Mouse (Mus musculus): Measurements from ENCODE around the gene Ubb. TPM values are rescaled to one million over a fixed set of nuclear protein-coding genes. Genes with fewer than 3 reads are reported as not detected.

The Ubb gene
- polyA plus RNA-seq, 1 experiment from 2014 or later = 2,677 TPM

DNA sequence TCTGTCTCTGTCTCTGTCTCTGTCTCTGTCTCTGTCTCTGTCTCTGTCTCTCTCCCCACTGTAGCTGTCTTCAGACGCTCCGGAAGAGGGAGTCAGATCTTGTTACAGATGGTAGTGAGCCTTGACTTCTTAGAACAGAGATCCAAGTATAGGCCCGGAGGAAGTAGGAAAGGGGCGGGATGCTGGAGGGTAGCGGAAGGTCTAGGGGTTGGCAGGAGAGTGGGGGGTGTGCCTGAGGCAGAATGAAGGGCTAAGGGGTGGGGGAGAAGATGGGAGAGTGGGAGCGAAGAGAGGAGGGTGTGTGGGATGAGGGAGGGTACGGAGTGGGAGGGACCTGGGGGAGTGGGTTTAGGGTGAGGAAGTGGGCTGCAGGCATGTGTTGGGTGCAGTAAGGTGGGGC is 14.8 kb downstream of the Ubb start:
- H3K9me3 ChIP-seq (replicated peaks; ENCODE audit: control insufficient read depth, low read length) = no peaks in the 10 kb centered on the region
- no peaks in the 10 kb centered on the region for H3K27me3 ChIP-seq (ENCODE audit: control insufficient read depth, insufficient read depth, low read length)
- no peak for ATAC-seq (replicated peaks; ENCODE audit: insufficient number of reproducible peaks, low FRiP score, low TSS enrichment)
- no peak overlapping the region for H3K9ac ChIP-seq (ENCODE audit: low read depth, low read length)
- H3K36me3 ChIP-seq (ENCODE audit: control insufficient read depth, insufficient read depth, low read length) = no peaks in the 10 kb centered on the region
- no peak overlapping the region for H3K4me3 ChIP-seq (ENCODE audit: low read depth, low read length)
- no peak overlapping the region for H3K27ac ChIP-seq (ENCODE audit: low read depth, low read length)
- no peaks in the 10 kb centered on the region for H3K4me1 ChIP-seq (ENCODE audit: control insufficient read depth, insufficient read depth, low read length)
- 49% methylated on average over 7 of the region's 7 CpGs for WGBS (ENCODE audit: insufficient replicate concordance)
- no peak overlapping the region for H3K4me2 ChIP-seq

GRCm38 (mm10) chr11:62566211-62566610 is 15.2 kb downstream of the Ubb start:
- no peak overlapping the region for H3K27ac ChIP-seq (ENCODE audit: low read depth, low read length)
- H3K36me3 ChIP-seq (ENCODE audit: control insufficient read depth, insufficient read depth, low read length) = no peaks in the 10 kb centered on the region
- no peaks in the 10 kb centered on the region for H3K27me3 ChIP-seq (ENCODE audit: control insufficient read depth, insufficient read depth, low read length)
- 35% methylated on average over 1 of the region's 1 CpGs for WGBS (ENCODE audit: insufficient replicate concordance)
- no peaks in the 10 kb centered on the region for H3K9me3 ChIP-seq (replicated peaks; ENCODE audit: control insufficient read depth, low read length)
- no peak for ATAC-seq (replicated peaks; ENCODE audit: insufficient number of reproducible peaks, low FRiP score, low TSS enrichment)
- H3K4me2 ChIP-seq = no peak overlapping the region
- H3K4me1 ChIP-seq (ENCODE audit: control insufficient read depth, insufficient read depth, low read length) = no peaks in the 10 kb centered on the region
- H3K9ac ChIP-seq (ENCODE audit: low read depth, low read length) = no peak overlapping the region
- no peak overlapping the region for H3K4me3 ChIP-seq (ENCODE audit: low read depth, low read length)

- no peak overlapping the region for H3K27ac ChIP-seq (ENCODE audit: low read depth, low read length)
- H3K4me2 ChIP-seq = no peak overlapping the region
- no peaks in the 10 kb centered on the region for H3K9me3 ChIP-seq (replicated peaks; ENCODE audit: control insufficient read depth, low read length)
- no peaks in the 10 kb centered on the region for H3K4me1 ChIP-seq (ENCODE audit: control insufficient read depth, insufficient read depth, low read length)
- no peaks in the 10 kb centered on the region for H3K36me3 ChIP-seq (ENCODE audit: control insufficient read depth, insufficient read depth, low read length)
- no peak overlapping the region for H3K9ac ChIP-seq (ENCODE audit: low read depth, low read length)
- ATAC-seq (replicated peaks; ENCODE audit: insufficient number of reproducible peaks, low FRiP score, low TSS enrichment) = no peak
- no peak overlapping the region for H3K4me3 ChIP-seq (ENCODE audit: low read depth, low read length)
- H3K27me3 ChIP-seq (ENCODE audit: control insufficient read depth, insufficient read depth, low read length) = no peaks in the 10 kb centered on the region
- 75% methylated on average over 3 of the region's 3 CpGs for WGBS (ENCODE audit: insufficient replicate concordance)
Observed at GRCm38 (mm10) chr11:62568300-62568699, 17.3 kb downstream of the Ubb start.

GRCm38 (mm10) chr11:62573959-62574702 is 23.2 kb downstream of the Ubb start, which contains the start of gene Trpv2:
Gene Trpv2 (plus strand): TSS chr11:62574486.
- peak within 1 kb of the TSS; percentile 63 for H3K4me3 ChIP-seq (ENCODE audit: low read depth, low read length)
- no peaks in the 10 kb centered on the region for H3K36me3 ChIP-seq (ENCODE audit: control insufficient read depth, insufficient read depth, low read length)
- no peaks in the 10 kb centered on the region for H3K9me3 ChIP-seq (replicated peaks; ENCODE audit: control insufficient read depth, low read length)
- no peak within 1 kb of the TSS for H3K9ac ChIP-seq (ENCODE audit: low read depth, low read length)
- no peak within 1 kb of the TSS for H3K27ac ChIP-seq (ENCODE audit: low read depth, low read length)
- no peak for ATAC-seq (replicated peaks; ENCODE audit: insufficient number of reproducible peaks, low FRiP score, low TSS enrichment)
- H3K27me3 ChIP-seq (ENCODE audit: control insufficient read depth, insufficient read depth, low read length) = 0 out of 2 replicates have a peak, but pooled peaks cover 3% of the 10 kb centered on the region
- WGBS (ENCODE audit: insufficient replicate concordance) = 67% methylated on average over 6 of the region's 6 CpGs
- peak within 1 kb of the TSS; percentile 99 for H3K4me2 ChIP-seq
- peaks cover 8% of the 10 kb centered on the region; the same call in 1 of the 2 replicates for H3K4me1 ChIP-seq (ENCODE audit: control insufficient read depth, insufficient read depth, low read length)

GRCm38 (mm10) chr11:62574703-62575085 is 23.7 kb downstream of the Ubb start:
- H3K4me2 ChIP-seq = no peak overlapping the region
- no peaks in the 10 kb centered on the region for H3K36me3 ChIP-seq (ENCODE audit: control insufficient read depth, insufficient read depth, low read length)
- ATAC-seq (replicated peaks; ENCODE audit: insufficient number of reproducible peaks, low FRiP score, low TSS enrichment) = no peak
- H3K4me1 ChIP-seq (ENCODE audit: control insufficient read depth, insufficient read depth, low read length) = peaks cover 8% of the 10 kb centered on the region; the same call in 1 of the 2 replicates
- no peaks in the 10 kb centered on the region for H3K9me3 ChIP-seq (replicated peaks; ENCODE audit: control insufficient read depth, low read length)
- WGBS (ENCODE audit: insufficient replicate concordance) = 82% methylated on average over 4 of the region's 4 CpGs
- H3K27me3 ChIP-seq (ENCODE audit: control insufficient read depth, insufficient read depth, low read length) = 0 out of 2 replicates have a peak, but pooled peaks cover 3% of the 10 kb centered on the region
- H3K9ac ChIP-seq (ENCODE audit: low read depth, low read length) = no peak overlapping the region
- no peak overlapping the region for H3K4me3 ChIP-seq (ENCODE audit: low read depth, low read length)
- no peak overlapping the region for H3K27ac ChIP-seq (ENCODE audit: low read depth, low read length)

- peak overlapping the region; percentile 68; the same call in 1 of the 2 replicates for H3K9ac ChIP-seq (ENCODE audit: low read depth, low read length)
- H3K27ac ChIP-seq (ENCODE audit: low read depth, low read length) = no peak overlapping the region
- no peaks in the 10 kb centered on the region for H3K36me3 ChIP-seq (ENCODE audit: control insufficient read depth, insufficient read depth, low read length)
- peak overlapping the region; percentile 99 for H3K4me2 ChIP-seq
- H3K9me3 ChIP-seq (replicated peaks; ENCODE audit: control insufficient read depth, low read length) = no peaks in the 10 kb centered on the region
- peaks cover 8% of the 10 kb centered on the region; the same call in 1 of the 2 replicates for H3K4me1 ChIP-seq (ENCODE audit: control insufficient read depth, insufficient read depth, low read length)
- 2% methylated on average over 9 of the region's 9 CpGs for WGBS (ENCODE audit: insufficient replicate concordance)
- H3K27me3 ChIP-seq (ENCODE audit: control insufficient read depth, insufficient read depth, low read length) = 0 out of 2 replicates have a peak, but pooled peaks cover 3% of the 10 kb centered on the region
- H3K4me3 ChIP-seq (ENCODE audit: low read depth, low read length) = peak overlapping the region; percentile 63
- 0 out of 2 replicates have a peak, but pooled peaks have one; percentile 35 for ATAC-seq (replicated peaks; ENCODE audit: insufficient number of reproducible peaks, low FRiP score, low TSS enrichment)
Observed at GRCm38 (mm10) chr11:62575297-62575658, 24.3 kb downstream of the Ubb start.

GRCm38 (mm10) chr11:62575659-62576438 is 24.9 kb downstream of the Ubb start:
- Histone ChIP-seq H3K4me3 (ENCODE audit: low read depth, low read length) (peak overlapping the region; percentile 63), H3K4me1 (ENCODE audit: control insufficient read depth, insufficient read depth, low read length) (peaks cover 8% of the 10 kb centered on the region; the same call in 1 of the 2 replicates), H3K4me2 (peak overlapping the region; percentile 99), H3K36me3 (ENCODE audit: control insufficient read depth, insufficient read depth, low read length) (no peaks in the 10 kb centered on the region), H3K27ac (ENCODE audit: low read depth, low read length) (no peak overlapping the region), H3K9ac (ENCODE audit: low read depth, low read length) (peak overlapping the region; percentile 68), H3K27me3 (ENCODE audit: control insufficient read depth, insufficient read depth, low read length) (0 out of 2 replicates have a peak, but pooled peaks cover 3% of the 10 kb centered on the region), H3K9me3 (replicated peaks; ENCODE audit: control insufficient read depth, low read length) (no peaks in the 10 kb centered on the region)
- WGBS (ENCODE audit: insufficient replicate concordance) = 5% methylated on average over 27 of the region's 27 CpGs
- peak; percentile 52; the same call in 1 of the 2 replicates for ATAC-seq (replicated peaks; ENCODE audit: insufficient number of reproducible peaks, low FRiP score, low TSS enrichment)

DNA sequence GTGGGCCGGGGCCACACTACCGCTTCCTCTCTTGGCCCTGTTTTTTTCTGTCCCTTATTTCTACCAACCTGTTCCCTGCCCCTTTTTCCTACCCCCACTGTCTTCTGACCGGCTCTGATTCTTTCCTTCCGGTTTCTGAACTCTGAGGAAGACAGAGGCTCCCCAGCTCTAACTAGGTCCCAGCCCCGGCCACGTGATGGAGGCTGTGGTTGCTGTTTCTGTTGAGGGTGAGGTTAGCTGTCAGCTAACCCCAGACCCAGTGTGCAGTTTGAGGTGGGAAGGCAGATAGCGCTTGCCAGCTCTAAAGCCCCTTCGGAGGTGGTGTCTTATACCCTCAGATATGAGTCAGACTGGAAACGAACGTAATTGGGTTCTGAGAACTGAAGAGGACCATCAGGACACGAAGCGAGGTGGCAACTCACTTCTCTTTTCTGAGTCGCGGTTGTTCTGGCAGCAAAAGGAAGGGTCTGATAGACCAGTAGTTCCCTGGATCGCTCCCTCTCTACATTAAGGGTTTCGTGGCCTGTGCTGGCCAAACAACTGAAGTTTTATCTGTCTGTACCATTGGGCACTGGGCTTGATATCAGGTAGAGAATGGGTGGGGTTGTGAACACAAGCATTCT is 25.7 kb downstream of the Ubb start:
- ATAC-seq (replicated peaks; ENCODE audit: insufficient number of reproducible peaks, low FRiP score, low TSS enrichment) = no peak
- WGBS (ENCODE audit: insufficient replicate concordance) = 49% methylated on average over 16 of the region's 16 CpGs
- peak overlapping the region; percentile 68 for H3K9ac ChIP-seq (ENCODE audit: low read depth, low read length)
- H3K9me3 ChIP-seq (replicated peaks; ENCODE audit: control insufficient read depth, low read length) = no peaks in the 10 kb centered on the region
- H3K36me3 ChIP-seq (ENCODE audit: control insufficient read depth, insufficient read depth, low read length) = no peaks in the 10 kb centered on the region
- 0 out of 2 replicates have a peak, but pooled peaks cover 3% of the 10 kb centered on the region for H3K27me3 ChIP-seq (ENCODE audit: control insufficient read depth, insufficient read depth, low read length)
- H3K4me1 ChIP-seq (ENCODE audit: control insufficient read depth, insufficient read depth, low read length) = peaks cover 8% of the 10 kb centered on the region; the same call in 1 of the 2 replicates
- no peak overlapping the region for H3K27ac ChIP-seq (ENCODE audit: low read depth, low read length)
- H3K4me3 ChIP-seq (ENCODE audit: low read depth, low read length) = peak overlapping the region; percentile 63
- peak overlapping the region; percentile 99 for H3K4me2 ChIP-seq

Data from heart, embryonic 11.5 days (tissue).